Mouse (Mus musculus) spleen, adult 2 months (tissue): ENCODE measurements around the gene Wnt11. TPM values are rescaled to one million over a fixed set of nuclear protein-coding genes. Genes with fewer than 3 reads are reported as not detected.

Experiments used
- DNase-seq, 2 experiments: peaks; one replicate each; pipeline versions ENCODE4 v3.0.0 to v3.0.0-alpha.2; 2012 to 2021; ENCODE audit warnings: low spot score in 2 of 2, low read depth in 1 of 2
- H3K27ac ChIP-seq: fragments of 200-500 bp; 2 replicates; pipeline ENCODE4 v1.5.1; 2012; ENCODE audit warnings: low read length, inconsistent platforms; ENCODE audit not compliant: insufficient read depth
- H3K27me3 ChIP-seq: fragments of 200-500 bp; 2 replicates; pipeline ENCODE4 v1.6.1; 2012; ENCODE audit warnings: mild to moderate bottlenecking, moderate library complexity, low read length, inconsistent platforms; ENCODE audit not compliant: control insufficient read depth, insufficient read depth
- H3K36me3 ChIP-seq: fragments of 200-500 bp; 2 replicates; pipeline ENCODE4 v1.6.1; 2012; ENCODE audit warnings: mild to moderate bottlenecking, low read length, inconsistent platforms; ENCODE audit not compliant: control insufficient read depth, insufficient read depth
- H3K4me1 ChIP-seq: fragments of 200-500 bp; 2 replicates; pipeline ENCODE4 v1.6.1; 2011; ENCODE audit warnings: inconsistent platforms; ENCODE audit not compliant: control insufficient read depth, insufficient read depth, insufficient read length
- H3K4me3 ChIP-seq: fragments of 200-500 bp; 2 replicates; pipeline ENCODE4 v1.5.1; 2011; ENCODE audit warnings: mild to moderate bottlenecking, inconsistent platforms; ENCODE audit not compliant: insufficient read depth, insufficient read length; ENCODE audit errors: extremely low read depth
- CTCF ChIP-seq: fragments of 200-500 bp; IDR thresholded peaks from 2 replicates; pipeline ENCODE4 v1.5.1; 2011; ENCODE audit warnings: mild to moderate bottlenecking, inconsistent platforms; ENCODE audit not compliant: insufficient read depth, insufficient read length, insufficient replicate concordance; ENCODE audit errors: extremely low read depth
- POLR2A ChIP-seq: fragments of 200-500 bp; IDR thresholded peaks from 2 replicates; pipeline ENCODE4 v1.6.1; 2011; ENCODE audit warnings: low read depth, low read length, inconsistent platforms
- WGBS: fragments of 180-500 bp; shearing (Covaris S2); methylation state at CpG from one replicate; pipeline ENCODE4 v1.1.7; 2018; 5-methylcytosine and 5-hydroxymethylcytosine counted together
- polyA plus RNA-seq: library from polyadenylated mRNA; depleted of rRNA; stranded (reverse); fragments of >200 nt; gene quantifications from 2 replicates; pipeline ENCODE4 v1.2.3, GENCODE M21; 2012

Wnt11 gene
- polyA plus RNA-seq, 1 experiment: 4.9 TPM

GRCm38 (mm10) chr7:98795637-98796036 is 39.3 kb upstream of the Wnt11 start:
- no peaks in the 10 kb centered on the region for H3K27me3 ChIP-seq
- 90% methylated on average over 5 of the region's 5 CpGs for WGBS
- TF ChIP-seq CTCF (no peak), POLR2A (no peak)
- DNase-seq: no peak
- peaks cover 3% of the 10 kb centered on the region; the same call in 1 of the 2 replicates for H3K4me1 ChIP-seq
- H3K4me3 ChIP-seq: no peak overlapping the region
- H3K36me3 ChIP-seq: no peaks in the 10 kb centered on the region
- no peak overlapping the region for H3K27ac ChIP-seq

- DNase-seq: no peak
- no peak overlapping the region for H3K4me3 ChIP-seq
- H3K36me3 ChIP-seq: no peaks in the 10 kb centered on the region
- no peaks in the 10 kb centered on the region for H3K27me3 ChIP-seq
- no peak for TF ChIP-seq CTCF
- no peak for TF ChIP-seq POLR2A
- 61% methylated on average over 5 of the region's 5 CpGs for WGBS
- peaks cover 3% of the 10 kb centered on the region; the same call in 1 of the 2 replicates for H3K4me1 ChIP-seq
- H3K27ac ChIP-seq: no peak overlapping the region
Observed at GRCm38 (mm10) chr7:98797347-98798133, 37.4 kb upstream of the Wnt11 start.

GRCm38 (mm10) chr7:98798134-98798417 is 36.8 kb upstream of the Wnt11 start:
- Histone ChIP-seq H3K27ac (no peak overlapping the region), H3K4me1 (peaks cover 4% of the 10 kb centered on the region; the same call in 1 of the 2 replicates), H3K27me3 (no peaks in the 10 kb centered on the region), H3K36me3 (no peaks in the 10 kb centered on the region), H3K4me3 (no peak overlapping the region)
- no peak for DNase-seq
- 75% methylated on average over 3 of the region's 3 CpGs for WGBS
- no peak for TF ChIP-seq POLR2A
- TF ChIP-seq CTCF: no peak

GRCm38 (mm10) chr7:98800435-98800834 is 34.5 kb upstream of the Wnt11 start:
- DNase-seq: no peak
- no peaks in the 10 kb centered on the region for H3K36me3 ChIP-seq
- no peak for TF ChIP-seq CTCF
- TF ChIP-seq POLR2A: no peak
- WGBS: 70% methylated on average over 8 of the region's 8 CpGs
- H3K27ac ChIP-seq: no peak overlapping the region
- H3K4me3 ChIP-seq: no peak overlapping the region
- peaks cover 7% of the 10 kb centered on the region; the same call in 1 of the 2 replicates for H3K4me1 ChIP-seq
- no peaks in the 10 kb centered on the region for H3K27me3 ChIP-seq

- no peaks in the 10 kb centered on the region for H3K36me3 ChIP-seq
- no peak for TF ChIP-seq CTCF
- no peak for TF ChIP-seq POLR2A
- peaks cover 7% of the 10 kb centered on the region; the same call in 1 of the 2 replicates for H3K4me1 ChIP-seq
- H3K27me3 ChIP-seq: no peaks in the 10 kb centered on the region
- H3K27ac ChIP-seq: no peak overlapping the region
- WGBS: 70% methylated on average over 7 of the region's 7 CpGs
- DNase-seq: no peak
- no peak overlapping the region for H3K4me3 ChIP-seq
Observed at GRCm38 (mm10) chr7:98801086-98801485, 33.8 kb upstream of the Wnt11 start.

- Histone ChIP-seq H3K36me3 (no peaks in the 10 kb centered on the region), H3K27me3 (no peaks in the 10 kb centered on the region), H3K27ac (no peak overlapping the region), H3K4me3 (no peak overlapping the region), H3K4me1 (peaks cover 4% of the 10 kb centered on the region; the same call in 1 of the 2 replicates)
- WGBS: 26% methylated on average over 9 of the region's 9 CpGs
- no peak for DNase-seq
- TF ChIP-seq POLR2A: no peak
- TF ChIP-seq CTCF: no peak
Observed at GRCm38 (mm10) chr7:98803181-98803580, 31.7 kb upstream of the Wnt11 start.
